Mouse (Mus musculus) CH12.LX (cell line): ENCODE results near the gene Ankrd53. TPM values are rescaled to one million over a fixed set of nuclear protein-coding genes. Genes with fewer than 3 reads are reported as not detected.

Experiments
- DNase-seq: peaks from one replicate; pipeline ENCODE4 v3.0.0-alpha.2; 2013; ENCODE audit errors: extremely low read depth
- H3K27ac ChIP-seq: 2 replicates; pipeline ENCODE4 v1.5.1; 2012; ENCODE audit warnings: low read depth, mild to moderate bottlenecking, control low read depth, moderate library complexity; ENCODE audit not compliant: insufficient read depth
- H3K27me3 ChIP-seq: replicated peaks from 2 replicates; pipeline ENCODE3; 2012; ENCODE audit warnings: inconsistent platforms
- H3K36me3 ChIP-seq, 2 experiments: replicated peaks in 1 of 2; 2 replicates each; pipeline versions ENCODE3 to v1.6.1; 2012; ENCODE audit warnings: inconsistent platforms in 1 of 2, low read length in 1 of 2, mild to moderate bottlenecking in 1 of 2, mixed read lengths in 1 of 2, moderate library complexity in 1 of 2; ENCODE audit not compliant: control insufficient read depth in 1 of 2, insufficient read depth in 1 of 2
- H3K4me1 ChIP-seq, 2 experiments: 2 replicates each; pipeline ENCODE4 v1.6.1; 2012; ENCODE audit warnings: inconsistent platforms in 1 of 2, moderate library complexity in 1 of 2; ENCODE audit not compliant: insufficient read depth in 2 of 2, control insufficient read depth in 1 of 2
- H3K4me2 ChIP-seq: 2 replicates; pipeline ENCODE4 v1.6.1; 2012; ENCODE audit warnings: low read depth, mild to moderate bottlenecking, control low read depth; ENCODE audit not compliant: poor library complexity, insufficient read depth, severe bottlenecking
- H3K4me3 ChIP-seq, 3 experiments: fragments of 150-350 bp in 1 of 3; sonication (generic) in 1 of 3; replicated peaks in 1 of 3; 2 replicates each; pipeline versions ENCODE3 to v1.5.1; 2011 to 2012; ENCODE audit warnings: low read depth in 2 of 3, low read length in 2 of 3, mild to moderate bottlenecking in 2 of 3, moderate library complexity in 2 of 3, control low read depth in 1 of 3, improper control_type of control experiment in 1 of 3, inconsistent platforms in 1 of 3, mixed read lengths in 1 of 3; ENCODE audit not compliant: poor library complexity in 1 of 3
- H3K79me2 ChIP-seq: replicated peaks from 2 replicates; pipeline ENCODE4 v1.6.1; 2012; ENCODE audit warnings: mild to moderate bottlenecking, moderate library complexity; ENCODE audit not compliant: control insufficient read depth, poor library complexity, insufficient read depth, severe bottlenecking; ENCODE audit errors: extremely low read depth
- H3K9ac ChIP-seq: 2 replicates; pipeline ENCODE4 v1.6.1; 2012; ENCODE audit warnings: low read depth, mild to moderate bottlenecking, control low read depth, moderate library complexity; ENCODE audit not compliant: insufficient read depth
- H3K9me3 ChIP-seq: replicated peaks from 2 replicates; pipeline ENCODE3; 2012; ENCODE audit warnings: low read length, inconsistent platforms, mixed read lengths
- CHD1 ChIP-seq: IDR thresholded peaks from 2 replicates; pipeline ENCODE4 v1.6.1; 2012; ENCODE audit warnings: low read depth, low read length, improper control_type of control experiment, inconsistent platforms
- CHD2 ChIP-seq: IDR thresholded peaks from 2 replicates; pipeline ENCODE4 v1.6.1; 2011; ENCODE audit warnings: low read length, improper control_type of control experiment
- CTCF ChIP-seq, 2 experiments: IDR thresholded peaks in 1 of 2; conservative IDR thresholded peaks in 1 of 2; 2 replicates each; pipeline ENCODE4 v1.5.1; 2011 to 2012; ENCODE audit warnings: low read depth in 2 of 2, low read length in 2 of 2, improper control_type of control experiment in 1 of 2, inconsistent platforms in 1 of 2, mild to moderate bottlenecking in 1 of 2, moderate library complexity in 1 of 2
- E2F4 ChIP-seq: IDR thresholded peaks from 2 replicates; pipeline ENCODE4 v1.6.1; 2011; ENCODE audit warnings: low read depth, low read length, improper control_type of control experiment; ENCODE audit not compliant: insufficient replicate concordance
- EP300 ChIP-seq: IDR thresholded peaks from 2 replicates; pipeline ENCODE4 v1.6.1; 2011; ENCODE audit warnings: low read length, improper control_type of control experiment
- IRF4 ChIP-seq: IDR thresholded peaks from 2 replicates; pipeline ENCODE4 v1.6.1; 2014; ENCODE audit warnings: low read depth, mild to moderate bottlenecking, inconsistent platforms, low read length, improper control_type of control experiment
- JUN ChIP-seq: IDR thresholded peaks from 2 replicates; pipeline ENCODE4 v1.6.1; 2011; ENCODE audit warnings: low read depth, mild to moderate bottlenecking, low read length, improper control_type of control experiment, moderate library complexity; ENCODE audit not compliant: insufficient read depth
- JUND ChIP-seq: conservative IDR thresholded peaks from 2 replicates; pipeline ENCODE4 v1.6.1; 2011; ENCODE audit warnings: low read depth, low read length, improper control_type of control experiment
- MAX ChIP-seq: IDR thresholded peaks from 2 replicates; pipeline ENCODE4 v1.6.1; 2011; ENCODE audit warnings: low read length, improper control_type of control experiment
- MEF2A ChIP-seq: IDR thresholded peaks from 2 replicates; pipeline ENCODE4 v1.6.1; 2014; ENCODE audit warnings: low read depth, mild to moderate bottlenecking, inconsistent platforms, low read length, improper control_type of control experiment, borderline replicate concordance
- MXI1 ChIP-seq: IDR thresholded peaks from 2 replicates; pipeline ENCODE4 v1.6.1; 2011; ENCODE audit warnings: mild to moderate bottlenecking, low read depth, low read length, improper control_type of control experiment
- NELFE ChIP-seq: IDR thresholded peaks from 2 replicates; pipeline ENCODE4 v1.6.1; 2011; ENCODE audit warnings: low read depth, low read length, improper control_type of control experiment
- NRF1 ChIP-seq: IDR thresholded peaks from 2 replicates; pipeline ENCODE4 v1.6.1; 2014; ENCODE audit warnings: low read depth, mild to moderate bottlenecking, inconsistent platforms, low read length, improper control_type of control experiment, moderate library complexity
- RCOR1 ChIP-seq: conservative IDR thresholded peaks from 2 replicates; pipeline ENCODE4 v1.6.1; 2012; ENCODE audit warnings: low read depth, mild to moderate bottlenecking, inconsistent platforms, low read length, improper control_type of control experiment
- SIN3A ChIP-seq: IDR thresholded peaks from 2 replicates; pipeline ENCODE4 v1.6.1; 2012; ENCODE audit warnings: low read length, improper control_type of control experiment, inconsistent platforms
- SMC3 ChIP-seq: IDR thresholded peaks from 2 replicates; pipeline ENCODE4 v1.6.1; 2011; ENCODE audit warnings: low read depth, low read length, improper control_type of control experiment
- ZC3H11A ChIP-seq: IDR thresholded peaks from 2 replicates; pipeline ENCODE4 v1.6.1; 2012; ENCODE audit warnings: low read depth, mild to moderate bottlenecking, inconsistent platforms, low read length, improper control_type of control experiment
- ZMIZ1 ChIP-seq: IDR thresholded peaks from 2 replicates; pipeline ENCODE4 v1.6.1; 2012; ENCODE audit warnings: low read depth, mild to moderate bottlenecking, inconsistent platforms, low read length, improper control_type of control experiment
- ZNF384 ChIP-seq: IDR thresholded peaks from 2 replicates; pipeline ENCODE4 v1.6.1; 2012; ENCODE audit warnings: low read depth, low read length, improper control_type of control experiment, inconsistent platforms
- dilution Hi-C: fragments of 300-500 bp; cut with MboI; formaldehyde crosslinking; loops from 2 replicates; pipeline ENCODE4 v1.14.3; 2020; ENCODE audit warnings: low sequenced_read_pairs; ENCODE audit not compliant: extremely low pct_unique_long_range_greater_than_20kb, extremely low pct_ligation_motif_present
- in situ Hi-C: fragments of 300-500 bp; cut with MboI; formaldehyde crosslinking; loops from 3 replicates; pipeline ENCODE4 v1.14.3; 2019; ENCODE audit warnings: low sequenced_read_pairs, low pct_ligation_motif_present, low pct_unique_long_range_greater_than_20kb, mixed read lengths
- polyA plus RNA-seq: library from polyadenylated mRNA; unstranded; fragments of >175 nt; gene quantifications from 2 replicates; pipeline ENCODE4 v1.2.1, GENCODE M21; 2012; ENCODE audit warnings: low read depth; ENCODE audit not compliant: insufficient read length
- total RNA-seq, 2 experiments: library from RNA; depleted of rRNA; stranded (reverse); fragments of 300-350 nt in 1 of 2; fragments of >200 nt in 1 of 2; gene quantifications; 2 replicates each; pipeline ENCODE4 v1.2.3; 2012 to 2014

Gene Ankrd53
- total and polyA plus RNA-seq, 3 experiments, result 0.08 to 0.36 TPM; not detected in 1

GRCm38 (mm10) chr6:83756051-83756450 is 6.4 kb upstream of the Ankrd53 start:
- Histone ChIP-seq H3K4me2 (no peak overlapping the region), H3K9ac (no peak overlapping the region), H3K4me1 (peaks cover 9 to 17% of the 10 kb centered on the region in 2 experiments), H3K4me3 (no peak overlapping the region), H3K9me3 (no peaks in the 10 kb centered on the region), H3K36me3 (no peaks in the 10 kb centered on the region), H3K79me2 (no peaks in the 10 kb centered on the region), H3K27ac (no peak overlapping the region), H3K27me3 (peaks cover 36% of the 10 kb centered on the region)
- in situ Hi-C loops, result no loop called here
- DNase-seq, result no peak
- TF ChIP-seq RCOR1 (no peak), SMC3 (no peak), E2F4 (no peak), ZC3H11A (no peak), MAX (no peak), NRF1 (no peak), NELFE (no peak), SIN3A (no peak), MXI1 (no peak), MEF2A (no peak), JUN (no peak), CHD1 (no peak), JUND (no peak), CHD2 (no peak), ZMIZ1 (no peak)
- dilution Hi-C loops, result no loop called here

- H3K9me3 ChIP-seq, result no peaks in the 10 kb centered on the region
- no peak for TF ChIP-seq MEF2A
- no peak for TF ChIP-seq ZC3H11A
- TF ChIP-seq JUN, result no peak
- no peak for TF ChIP-seq ZNF384
- no peak for TF ChIP-seq JUND
- no peak for TF ChIP-seq CTCF (conservative IDR thresholded peaks at IDR 0.05 in 1 of 2, IDR thresholded peaks at IDR 0.05 in 1 of 2; ENCODE audit: low read depth in 2 of 2, low read length in 2 of 2)
- no peak for TF ChIP-seq IRF4
- TF ChIP-seq EP300, result no peak
- H3K79me2 ChIP-seq, result no peaks in the 10 kb centered on the region
- H3K4me3 ChIP-seq, result no peak overlapping the region
- dilution Hi-C loops (no loop called here), in situ Hi-C loops (no loop called here)
- no peak overlapping the region for H3K4me2 ChIP-seq
- H3K27ac ChIP-seq, result no peak overlapping the region
- H3K9ac ChIP-seq, result no peak overlapping the region
- peaks cover 0 to 2% of the 10 kb centered on the region in 2 experiments; a peak in 2 of 4 replicates for H3K4me1 ChIP-seq
- H3K27me3 ChIP-seq, result peaks cover 2% of the 10 kb centered on the region
- H3K36me3 ChIP-seq, result peaks cover 0 to 57% of the 10 kb centered on the region in 2 experiments
- DNase-seq, result no peak
Observed at GRCm38 (mm10) chr6:83762880-83763431, 512 bp downstream of the Ankrd53 start.
